Mouse (Mus musculus): ENCODE data around the gene AV320801. TPM values are rescaled to one million over a fixed set of nuclear protein-coding genes. Genes with fewer than 3 reads are reported as not detected.
"Not testable (repeated sequence)": the region's sequence is repeated elsewhere in the genome, so short reads cannot be mapped to it uniquely, and the experiment has no call there.

Gene AV320801
- polyA plus RNA-seq (2014; fragmentation: Nextera tagmentation; extraction: Ambion mirVana): not detected in 2 replicates

DNA sequence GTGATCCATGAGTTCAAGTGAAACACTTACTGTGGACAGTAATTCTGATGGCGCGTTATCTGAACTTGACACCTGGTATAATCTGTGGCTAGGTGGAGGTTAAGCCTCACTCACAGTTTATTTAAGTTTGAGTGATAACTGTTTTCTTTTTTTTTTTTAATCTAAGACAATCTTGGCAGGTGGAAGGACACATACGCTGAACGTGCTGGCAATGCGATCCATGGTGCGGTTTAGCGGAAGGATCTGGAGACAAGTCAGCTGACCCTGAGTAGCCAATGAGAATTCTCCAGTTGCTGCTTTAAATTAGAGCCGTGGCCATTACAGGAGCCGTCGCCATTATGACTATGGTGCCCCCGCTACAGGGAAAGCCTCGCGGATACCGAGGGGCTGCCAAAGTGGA lies at the start of gene AV320801:
AV320801 (plus strand) TSS at position 301 of the 400 bp plus-strand sequence.
- 95% methylated on average over 5 of the region's 14 CpGs for WGBS (ENCODE audit: insufficient replicate concordance)

DNA sequence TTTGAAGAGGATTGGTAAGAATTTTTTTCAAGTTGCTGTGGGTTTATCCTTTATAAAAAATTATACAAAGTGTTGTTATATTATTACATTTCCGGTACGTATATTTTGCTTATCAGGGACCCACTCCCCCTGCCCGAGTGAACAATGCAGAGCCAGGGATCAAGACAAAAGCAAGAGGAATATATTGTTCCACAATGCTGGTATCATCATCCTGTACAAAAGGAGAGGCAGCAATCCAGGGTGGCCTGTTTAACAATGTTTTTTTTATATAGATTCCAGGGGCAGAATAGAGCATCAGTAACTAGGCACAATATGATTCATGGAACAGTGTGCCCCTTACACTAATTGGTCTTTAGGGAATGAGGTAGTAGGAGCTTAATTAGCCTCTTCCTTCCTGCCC lies 30.2 kb upstream of the AV320801 start:
- not testable (repeated sequence) for H3K36me3 ChIP-seq (ENCODE audit: control insufficient read depth, insufficient read depth, low read length); ATAC-seq (replicated peaks; ENCODE audit: insufficient number of reproducible peaks, low FRiP score, low TSS enrichment); H3K9me3 ChIP-seq (replicated peaks; ENCODE audit: control insufficient read depth, low read length); H3K27me3 ChIP-seq (ENCODE audit: control insufficient read depth, insufficient read depth, low read length); H3K9ac ChIP-seq (ENCODE audit: low read depth, low read length); H3K4me2 ChIP-seq; H3K4me1 ChIP-seq (ENCODE audit: control insufficient read depth, insufficient read depth, low read length); H3K4me3 ChIP-seq (ENCODE audit: low read depth, low read length); H3K27ac ChIP-seq (ENCODE audit: low read depth, low read length)
- no CpG with 5 or more reads among the region's 3 CpGs for WGBS (ENCODE audit: insufficient replicate concordance)

More for the DNA sequence above, at the start of gene AV320801:
- H3K4me3 ChIP-seq (ENCODE audit: low read depth, low read length); H3K27me3 ChIP-seq (ENCODE audit: control insufficient read depth, insufficient read depth, low read length); H3K4me1 ChIP-seq (ENCODE audit: control insufficient read depth, insufficient read depth, low read length); H3K27ac ChIP-seq (ENCODE audit: low read depth, low read length); H3K9ac ChIP-seq (ENCODE audit: low read depth, low read length); H3K9me3 ChIP-seq (replicated peaks; ENCODE audit: control insufficient read depth, low read length); H3K36me3 ChIP-seq (ENCODE audit: control insufficient read depth, insufficient read depth, low read length); H3K4me2 ChIP-seq; ATAC-seq (replicated peaks; ENCODE audit: insufficient number of reproducible peaks, low FRiP score, low TSS enrichment): not testable (repeated sequence)

DNA sequence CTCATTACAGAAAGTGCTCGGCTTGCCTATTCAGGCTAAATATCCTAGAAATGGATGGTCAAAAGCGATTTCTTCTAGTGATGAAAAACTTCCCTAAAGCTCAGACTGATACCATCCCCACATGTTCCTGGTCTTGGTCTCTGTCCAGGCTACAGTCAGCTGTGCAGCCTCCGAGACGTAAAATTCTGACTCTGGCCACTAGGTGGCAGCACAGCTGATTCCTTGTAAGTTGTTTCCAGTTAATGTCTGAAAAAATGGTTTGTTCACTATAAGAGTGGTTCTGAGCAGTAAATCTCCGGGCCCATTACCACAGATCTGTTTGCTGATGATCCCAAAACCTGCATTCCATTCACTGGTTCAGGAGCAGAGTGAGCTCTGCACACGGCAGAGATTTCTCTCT lies 12.5 kb upstream of the AV320801 start:
- H3K4me2 ChIP-seq; H3K4me3 ChIP-seq (ENCODE audit: low read depth, low read length); ATAC-seq (replicated peaks; ENCODE audit: insufficient number of reproducible peaks, low FRiP score, low TSS enrichment); H3K27me3 ChIP-seq (ENCODE audit: control insufficient read depth, insufficient read depth, low read length); H3K9me3 ChIP-seq (replicated peaks; ENCODE audit: control insufficient read depth, low read length); H3K36me3 ChIP-seq (ENCODE audit: control insufficient read depth, insufficient read depth, low read length); H3K27ac ChIP-seq (ENCODE audit: low read depth, low read length); H3K9ac ChIP-seq (ENCODE audit: low read depth, low read length); H3K4me1 ChIP-seq (ENCODE audit: control insufficient read depth, insufficient read depth, low read length): not testable (repeated sequence)
- WGBS (ENCODE audit: insufficient replicate concordance): no CpG with 5 or more reads among the region's 6 CpGs

GRCm38 (mm10) chrX:135483183-135483582 lies 11.2 kb upstream of the AV320801 start:
- not testable (repeated sequence) for H3K27ac ChIP-seq (ENCODE audit: low read depth, low read length); H3K27me3 ChIP-seq (ENCODE audit: control insufficient read depth, insufficient read depth, low read length); H3K4me1 ChIP-seq (ENCODE audit: control insufficient read depth, insufficient read depth, low read length); H3K9me3 ChIP-seq (replicated peaks; ENCODE audit: control insufficient read depth, low read length); H3K36me3 ChIP-seq (ENCODE audit: control insufficient read depth, insufficient read depth, low read length); H3K4me2 ChIP-seq; H3K9ac ChIP-seq (ENCODE audit: low read depth, low read length); H3K4me3 ChIP-seq (ENCODE audit: low read depth, low read length); ATAC-seq (replicated peaks; ENCODE audit: insufficient number of reproducible peaks, low FRiP score, low TSS enrichment)
- WGBS (ENCODE audit: insufficient replicate concordance): no CpG with 5 or more reads among the region's 3 CpGs

Other genes starting within 250 kb of the AV320801 start
- gene Pramel3, start 192.3 kb upstream of the AV320801 start, polyA plus RNA-seq (2014; fragmentation: Nextera tagmentation; extraction: Ambion mirVana): not detected in 2 replicates
- gene Gm5128, start 121.3 kb upstream of the AV320801 start, polyA plus RNA-seq (2014; fragmentation: Nextera tagmentation; extraction: Ambion mirVana): not detected in 2 replicates
- gene Gm7903, start 60.8 kb upstream of the AV320801 start, polyA plus RNA-seq (2014; fragmentation: Nextera tagmentation; extraction: Ambion mirVana): not detected in 2 replicates
- gene Nxf7, start 104.2 kb downstream of the AV320801 start, polyA plus RNA-seq (2014; fragmentation: Nextera tagmentation; extraction: Ambion mirVana): 0.32 and 0.44 TPM in 2 replicates
- not detected in 2 replicates for gene Prame, start 133.1 kb downstream of the AV320801 start, polyA plus RNA-seq (2014; fragmentation: Nextera tagmentation; extraction: Ambion mirVana)
- gene Tcp11x2, start 199.2 kb downstream of the AV320801 start, polyA plus RNA-seq (2014; fragmentation: Nextera tagmentation; extraction: Ambion mirVana): not detected in 2 replicates
- not detected in 2 replicates for gene Tmsb15a, start 230.7 kb downstream of the AV320801 start, polyA plus RNA-seq (2014; fragmentation: Nextera tagmentation; extraction: Ambion mirVana)
- 6.9 and 9.4 TPM in 2 replicates for gene Armcx5, start 248.1 kb downstream of the AV320801 start, polyA plus RNA-seq (2014; fragmentation: Nextera tagmentation; extraction: Ambion mirVana)
- gene Gprasp1, start 248.1 kb downstream of the AV320801 start, polyA plus RNA-seq (2014; fragmentation: Nextera tagmentation; extraction: Ambion mirVana): 34.7 and 41.5 TPM in 2 replicates